In the genomic region with DNA sequence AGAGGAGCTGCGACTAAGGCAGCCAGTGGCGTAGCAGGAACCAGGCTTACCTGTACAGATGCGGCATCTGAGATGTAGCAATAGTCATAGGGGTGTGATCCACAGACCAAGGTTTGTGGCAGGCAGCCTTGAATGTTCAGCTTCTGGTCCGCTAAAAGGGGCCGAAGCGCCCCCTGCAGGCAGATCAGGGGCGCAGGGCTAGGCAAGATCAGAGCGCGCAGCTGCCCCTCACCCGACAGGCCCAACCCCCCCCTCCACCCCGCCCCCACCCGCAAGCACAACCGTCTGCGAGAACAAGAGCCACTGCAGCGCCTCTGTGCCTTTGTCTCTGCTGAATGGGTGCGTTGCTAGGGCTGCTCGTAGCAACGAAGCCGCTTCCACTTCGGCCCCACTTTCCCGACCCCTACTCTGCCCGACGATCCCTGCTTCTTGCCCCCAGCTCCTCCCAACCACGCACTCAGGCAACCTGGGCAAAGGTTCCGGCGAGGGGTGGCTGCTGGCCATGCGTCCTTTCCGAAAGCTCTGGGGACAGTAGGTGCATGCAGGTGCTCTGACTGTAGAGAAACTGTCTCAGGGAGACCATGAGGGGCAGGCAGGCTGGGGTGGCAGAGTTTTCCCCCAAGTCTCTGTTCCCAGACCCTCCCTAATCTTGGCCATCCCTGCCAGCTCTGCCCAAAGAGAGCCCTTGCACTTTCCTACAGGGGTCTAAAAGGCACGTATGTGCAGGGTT, we compare ENCODE assay signal across 8 mouse cellular contexts. TPM values are rescaled to one million over a fixed set of nuclear protein-coding genes. Genes with fewer than 3 reads are reported as not detected.
DNase-seq lines count a peak whose midpoint lies in the region; ATAC-seq and TF ChIP-seq lines count a peak whose summit lies in the region.

No protein-coding gene starts in this region.

- 12% methylated on average over 29 of the region's 29 CpGs for WGBS in thymus, adult 2 months
- WGBS in heart, postnatal 0 days: 5% methylated on average over 27 of the region's 29 CpGs
- WGBS in midbrain, embryonic 13.5 days: 3% methylated on average over 29 of the region's 29 CpGs

- TF ChIP-seq CTCF in thymus, adult 2 months (IDR thresholded peaks at IDR 0.05; ENCODE audit: borderline replicate concordance, control insufficient read depth, extremely low read depth, insufficient read depth, low read length, poor library complexity): peak; percentile 62; the same call in 1 of the 2 replicates
- peak; percentile 35 for TF ChIP-seq CTCF in heart, postnatal 0 days (IDR thresholded peaks at IDR 0.05; ENCODE audit: low read depth)

- no peak overlapping the region for H3K27ac ChIP-seq in thymus, adult 2 months (ENCODE audit: control insufficient read depth, insufficient read depth, low read length)
- H3K27ac ChIP-seq in heart, postnatal 0 days (ENCODE audit: low read depth): no peak overlapping the region
- peak overlapping the region; percentile 57 for H3K27ac ChIP-seq in midbrain, embryonic 13.5 days

- no peak for TF ChIP-seq POLR2A in thymus, adult 2 months (IDR thresholded peaks at IDR 0.05; ENCODE audit: control insufficient read depth, extremely low read depth, insufficient read depth, low read length, poor library complexity)

- peaks cover 5% of the 10 kb centered on the region for H3K4me1 ChIP-seq in thymus, adult 2 months (replicated peaks; ENCODE audit: control insufficient read depth, insufficient read depth, low read length)
- H3K4me1 ChIP-seq in heart, postnatal 0 days (ENCODE audit: control insufficient read depth, insufficient read depth): no peaks in the 10 kb centered on the region
- peaks cover 33% of the 10 kb centered on the region for H3K4me1 ChIP-seq in midbrain, embryonic 13.5 days (replicated peaks)

- peak overlapping the region; percentile 56 for H3K4me2 ChIP-seq in heart, postnatal 0 days (ENCODE audit: low read depth, low read length)
- peak overlapping the region; percentile 56 for H3K4me2 ChIP-seq in midbrain, embryonic 13.5 days (replicated peaks)

- TF ChIP-seq EP300 in heart, postnatal 0 days (IDR thresholded peaks at IDR 0.05; ENCODE audit: low read depth): no peak

- peak; percentile 46 for DNase-seq in thymus, adult 2 months
- DNase-seq in thymus, adult 18-20 months: no peak
- DNase-seq in cerebellum, postnatal 4 days (ENCODE audit: low spot score in 2 of 2): peak; percentile 54 to 78
- DNase-seq in heart, postnatal 0 days (ENCODE audit: low spot score): no peak
- peak; percentile 35 to 42 for DNase-seq in layer of hippocampus, postnatal 36 days
- peak; percentile 75 for DNase-seq in testis, postnatal 10 days (ENCODE audit: low spot score)
- no peak for DNase-seq in gastrocnemius, postnatal 10 days

- no peaks in the 10 kb centered on the region for H3K9me3 ChIP-seq in heart, postnatal 0 days (replicated peaks; ENCODE audit: control insufficient read depth, low read length)
- H3K9me3 ChIP-seq in midbrain, embryonic 13.5 days: no peaks in the 10 kb centered on the region

- H3K9ac ChIP-seq in heart, postnatal 0 days (replicated peaks; ENCODE audit: low read depth, low read length): no peak overlapping the region
- peak overlapping the region; percentile 53 for H3K9ac ChIP-seq in midbrain, embryonic 13.5 days (replicated peaks)

- H3K27me3 ChIP-seq in thymus, adult 2 months (ENCODE audit: control insufficient read depth, insufficient read depth, low read length): no peaks in the 10 kb centered on the region; the same call in 1 of the 2 replicates
- peaks cover 38% of the 10 kb centered on the region for H3K27me3 ChIP-seq in heart, postnatal 0 days (ENCODE audit: control insufficient read depth, insufficient read depth, low read length)
- H3K27me3 ChIP-seq in midbrain, embryonic 13.5 days: peaks cover 42% of the 10 kb centered on the region

- ATAC-seq in heart, postnatal 0 days (ENCODE audit: insufficient read depth, low read depth): peak; percentile 42
- ATAC-seq in midbrain, embryonic 13.5 days: peak; percentile 88

- peak overlapping the region; percentile 27 for H3K4me3 ChIP-seq in thymus, adult 2 months (ENCODE audit: control insufficient read depth, insufficient read depth, low read length)
- H3K4me3 ChIP-seq in heart, postnatal 0 days (ENCODE audit: low read depth, low read length): peak overlapping the region; percentile 30
- H3K4me3 ChIP-seq in midbrain, embryonic 13.5 days (replicated peaks): peak overlapping the region; percentile 31

- H3K36me3 ChIP-seq in thymus, adult 2 months (ENCODE audit: control insufficient read depth, insufficient read depth, low read length): no peaks in the 10 kb centered on the region
- no peaks in the 10 kb centered on the region for H3K36me3 ChIP-seq in heart, postnatal 0 days (replicated peaks; ENCODE audit: control insufficient read depth, insufficient read depth, low read length)
- no peaks in the 10 kb centered on the region for H3K36me3 ChIP-seq in midbrain, embryonic 13.5 days

RNA-seq across cellular contexts. Expression of a gene that starts 25.4 kb away (rescaled TPM):
- polyA plus RNA-seq in thymus, adult 2 months (2012; rRNA removed): 0.09 and 0.22 TPM in 2 replicates
- total RNA-seq in heart, postnatal 0 days (2014; rRNA removed; ENCODE audit: low replicate concordance): not detected in 2 replicates
- polyA plus RNA-seq in heart, postnatal 0 days (2015; fragmentation: Nextera tagmentation; extraction: Ambion mirVana): not detected in 2 replicates
- total RNA-seq in layer of hippocampus, postnatal 36 days (2021): not detected
- polyA plus RNA-seq in midbrain, embryonic 13.5 days (2015; fragmentation: Nextera tagmentation; extraction: Ambion mirVana): 0.77 and 1.3 TPM in 2 replicates
- total RNA-seq in gastrocnemius, postnatal 10 days (2021): not detected

RNA-seq across cellular contexts. Expression of a gene that starts 45.1 kb away (rescaled TPM):
- polyA plus RNA-seq in thymus, adult 2 months (2012; rRNA removed): 81.7 and 99.0 TPM in 2 replicates
- total RNA-seq in heart, postnatal 0 days (2014; rRNA removed; ENCODE audit: low replicate concordance): 220 and 239 TPM in 2 replicates
- polyA plus RNA-seq in heart, postnatal 0 days (2015; fragmentation: Nextera tagmentation; extraction: Ambion mirVana): 241 and 243 TPM in 2 replicates
- total RNA-seq in layer of hippocampus, postnatal 36 days (2021): 100 to 1,000 TPM; 202 to 214 TPM
- 310 and 330 TPM in 2 replicates for polyA plus RNA-seq in midbrain, embryonic 13.5 days (2015; fragmentation: Nextera tagmentation; extraction: Ambion mirVana)
- 100 to 1,000 TPM; 278 to 306 TPM for total RNA-seq in gastrocnemius, postnatal 10 days (2021)

Comparison
In these comparisons a context has a peak if more than half of its experiments do, and no peak if none do; other contexts are left out.
1. DNase-seq: peak in thymus, adult 2 months (single experiment), cerebellum, postnatal 4 days (2 of 2), layer of hippocampus, postnatal 36 days (2 of 2) and testis, postnatal 10 days (single experiment); none in thymus, adult 18-20 months (0 of 2), heart, postnatal 0 days (single experiment) and gastrocnemius, postnatal 10 days (single experiment).
2. Peak in every context shown above with its lines, with median percentiles within 50 percentile points of each other: H3K4me3 ChIP-seq.